Mouse (Mus musculus): ENCODE results near the gene Lgals9. TPM values are rescaled to one million over a fixed set of nuclear protein-coding genes. Genes with fewer than 3 reads are reported as not detected.
"Not testable (repeated sequence)": the region's sequence is repeated elsewhere in the genome, so short reads cannot be mapped to it uniquely, and the experiment has no call there.

The Lgals9 gene
- polyA plus RNA-seq, 1 experiment from 2014 or later = 12.3 TPM

GRCm38 (mm10) chr11:79003769-79004638 is 19.3 kb upstream of the Lgals9 start:
- H3K27me3 ChIP-seq = no peaks in the 10 kb centered on the region

DNA sequence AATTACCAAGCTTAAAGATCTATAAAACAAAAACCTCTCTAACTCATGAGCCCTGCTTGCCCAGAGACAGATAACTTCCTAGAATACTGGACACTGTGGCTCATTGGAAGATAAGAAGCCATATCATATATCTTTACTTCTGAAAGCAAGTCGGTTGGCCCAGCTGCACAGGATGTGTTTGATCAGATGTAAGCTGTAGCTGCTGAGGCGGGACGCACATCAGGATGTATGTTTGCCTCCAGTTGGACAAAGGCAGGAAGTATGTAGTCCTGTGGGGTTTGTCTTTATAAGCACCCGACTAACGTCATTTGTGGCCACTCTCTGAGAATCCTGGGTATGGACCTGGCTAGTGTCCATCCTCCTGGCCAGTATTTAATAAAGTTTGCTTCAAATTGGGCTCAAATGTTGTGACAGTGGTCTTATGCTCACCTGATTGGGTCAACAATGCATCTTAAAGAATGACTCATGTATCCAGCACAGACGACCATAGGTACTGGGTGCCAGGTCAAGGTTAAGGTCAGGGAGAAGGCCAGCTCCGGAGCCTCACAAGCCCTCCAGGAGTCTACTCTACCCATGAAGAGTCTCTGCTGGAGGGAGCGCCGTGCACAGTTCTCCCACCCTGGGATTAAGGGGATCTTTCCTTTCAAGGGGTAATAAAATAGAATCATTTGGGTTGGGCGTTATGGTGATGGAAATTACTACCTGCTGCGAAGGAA is 18.5 kb upstream of the Lgals9 start:
- Histone ChIP-seq H3K9me3 (no peaks in the 10 kb centered on the region), H3K9ac (no peak overlapping the region), H3K4me1 (replicated peaks) (peaks cover 5% of the 10 kb centered on the region), H3K36me3 (no peaks in the 10 kb centered on the region), H3K4me2 (no peak overlapping the region), H3K4me3 (no peak overlapping the region), H3K27me3 (no peaks in the 10 kb centered on the region), H3K27ac (no peak overlapping the region)
- WGBS = 79% methylated on average over 11 of the region's 11 CpGs
- ATAC-seq (ENCODE audit: low FRiP score) = no peak

More at GRCm38 (mm10) chr11:79003769-79004638, 19.3 kb upstream of the Lgals9 start:
- no peaks in the 10 kb centered on the region for H3K9me3 ChIP-seq
- H3K9ac ChIP-seq = no peak overlapping the region
- no peak for ATAC-seq (ENCODE audit: low FRiP score)
- H3K27ac ChIP-seq = no peak overlapping the region
- no peak overlapping the region for H3K4me3 ChIP-seq
- H3K36me3 ChIP-seq = no peaks in the 10 kb centered on the region
- H3K4me1 ChIP-seq (replicated peaks) = peaks cover 5% of the 10 kb centered on the region
- H3K4me2 ChIP-seq = no peak overlapping the region
- 89% methylated on average over 10 of the region's 10 CpGs for WGBS

- ATAC-seq (ENCODE audit: low FRiP score) = no peak
- Histone ChIP-seq H3K4me2 (no peak overlapping the region), H3K9ac (no peak overlapping the region), H3K9me3 (peaks cover 3% of the 10 kb centered on the region; the same call in 1 of the 2 replicates), H3K27me3 (no peaks in the 10 kb centered on the region), H3K36me3 (no peaks in the 10 kb centered on the region), H3K27ac (no peak overlapping the region), H3K4me1 (replicated peaks) (peaks cover 5% of the 10 kb centered on the region), H3K4me3 (no peak overlapping the region)
- WGBS = 78% methylated on average over 5 of the region's 5 CpGs
Observed at GRCm38 (mm10) chr11:79002551-79002951, 17.8 kb upstream of the Lgals9 start.

DNA sequence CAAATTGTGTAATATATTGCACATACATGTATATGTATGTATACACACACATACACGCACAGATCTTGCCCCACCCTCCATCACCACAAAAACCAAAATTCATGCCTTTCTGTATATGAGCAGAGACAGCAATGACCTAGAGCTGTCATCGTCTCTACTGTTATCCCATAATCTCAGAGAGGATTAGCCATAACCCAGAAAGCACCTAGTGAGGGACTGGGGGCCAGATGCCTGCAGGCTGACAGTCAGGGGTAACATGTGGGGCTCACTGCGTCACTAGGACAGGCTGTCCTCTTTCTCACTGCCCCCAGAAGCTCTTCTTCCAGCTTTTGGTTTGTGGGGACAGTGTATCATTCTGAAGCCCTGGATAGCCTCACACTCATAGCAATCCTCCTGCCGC is 17.1 kb upstream of the Lgals9 start:
- Histone ChIP-seq H3K4me1 (replicated peaks) (peaks cover 5% of the 10 kb centered on the region), H3K9ac (no peak overlapping the region), H3K4me3 (no peak overlapping the region), H3K36me3 (no peaks in the 10 kb centered on the region), H3K27ac (no peak overlapping the region), H3K9me3 (peaks cover 9% of the 10 kb centered on the region; the same call in 1 of the 2 replicates), H3K4me2 (no peak overlapping the region), H3K27me3 (no peaks in the 10 kb centered on the region)
- WGBS = 91% methylated on average over 4 of the region's 4 CpGs
- ATAC-seq (ENCODE audit: low FRiP score) = no peak

DNA sequence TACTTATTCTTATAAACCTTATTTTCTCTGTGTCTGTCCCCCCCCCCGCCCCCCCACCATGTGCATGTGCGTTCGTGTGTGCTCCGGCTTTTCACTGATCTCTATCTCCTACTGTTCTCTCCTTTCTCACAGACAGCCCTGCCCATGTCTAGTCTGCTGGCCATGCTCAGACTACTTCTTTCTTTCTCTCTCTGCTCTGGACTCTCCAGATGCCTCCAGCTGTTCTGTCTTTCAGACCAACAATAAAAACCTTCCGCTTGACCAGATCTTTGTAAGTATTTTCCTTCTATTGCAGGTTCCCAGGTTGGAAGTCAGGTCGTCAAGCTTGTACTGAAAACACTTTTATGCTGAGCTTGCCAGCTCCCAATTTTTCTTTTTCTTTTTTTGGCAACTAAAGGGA is 14.4 kb upstream of the Lgals9 start:
- Histone ChIP-seq H3K27ac (no peak overlapping the region), H3K4me1 (replicated peaks) (peaks cover 5% of the 10 kb centered on the region), H3K9me3 (peaks cover 14% of the 10 kb centered on the region), H3K4me2 (no peak overlapping the region), H3K4me3 (no peak overlapping the region), H3K27me3 (no peaks in the 10 kb centered on the region), H3K36me3 (no peaks in the 10 kb centered on the region), H3K9ac (no peak overlapping the region)
- ATAC-seq (ENCODE audit: low FRiP score) = no peak
- 26% methylated on average over 6 of the region's 6 CpGs for WGBS

DNA sequence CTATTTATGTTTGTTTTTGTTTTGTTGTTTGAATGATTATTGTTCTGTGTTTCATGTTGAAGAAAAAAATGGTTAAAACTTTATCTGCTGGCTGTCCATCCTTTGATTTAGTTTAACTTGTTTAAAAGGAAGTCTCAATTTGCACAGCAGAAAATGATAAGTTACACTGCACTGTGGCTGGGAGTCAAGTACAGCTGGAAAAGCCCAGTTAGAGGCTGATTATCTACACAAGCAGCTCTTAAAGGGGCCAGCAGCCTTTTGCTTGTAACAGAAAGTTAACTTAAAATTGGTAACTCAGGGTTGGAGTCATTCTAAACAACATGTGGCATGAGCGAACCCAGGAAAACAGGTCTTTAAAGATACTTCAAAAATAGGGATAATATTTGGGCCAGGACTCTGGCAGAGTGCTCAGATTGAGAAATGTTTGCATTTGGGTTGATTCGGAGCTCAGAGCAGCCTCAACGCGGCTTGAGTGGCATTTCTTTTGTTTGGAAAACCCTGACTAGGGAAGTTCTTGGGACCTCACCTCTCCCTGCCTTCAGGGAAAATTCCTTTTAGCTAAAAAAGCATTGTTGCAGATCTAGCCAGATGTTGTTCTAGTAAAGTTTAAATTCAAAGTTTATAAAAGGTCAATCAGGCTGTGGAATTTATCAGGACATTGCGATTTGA is 6.3 kb upstream of the Lgals9 start:
- H3K36me3 ChIP-seq, H3K4me3 ChIP-seq: not testable (repeated sequence)

DNA sequence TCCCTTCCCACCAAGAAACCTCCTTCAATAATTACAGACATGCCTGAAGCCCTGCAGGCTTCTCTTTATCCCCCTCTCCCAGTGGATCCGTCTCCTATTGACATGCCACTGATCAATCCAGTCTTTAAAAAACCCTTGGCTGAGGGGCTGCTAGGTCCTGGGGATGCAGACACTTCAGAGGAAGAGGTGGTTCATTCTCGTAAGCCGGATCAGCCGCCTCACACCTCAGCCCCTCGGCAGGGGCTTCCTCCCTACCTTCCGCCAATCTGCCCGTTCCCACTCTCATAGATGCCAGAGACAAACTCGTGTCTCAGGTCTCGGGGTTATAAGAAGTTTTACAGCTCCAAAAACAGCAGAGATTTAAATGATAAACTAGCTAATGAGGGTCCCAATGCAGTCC is 5.3 kb upstream of the Lgals9 start:
- H3K4me3 ChIP-seq = no peak overlapping the region
- WGBS = 93% methylated on average over 9 of the region's 9 CpGs
- H3K9ac ChIP-seq = no peak overlapping the region
- H3K4me2 ChIP-seq = no peak overlapping the region
- no peaks in the 10 kb centered on the region for H3K27me3 ChIP-seq
- no peaks in the 10 kb centered on the region for H3K36me3 ChIP-seq
- no peaks in the 10 kb centered on the region for H3K4me1 ChIP-seq (replicated peaks)
- ATAC-seq (ENCODE audit: low FRiP score) = no peak
- no peak overlapping the region for H3K27ac ChIP-seq
- peaks cover 13% of the 10 kb centered on the region; the same call in 1 of the 2 replicates for H3K9me3 ChIP-seq

More for the DNA sequence above, 6.3 kb upstream of the Lgals9 start:
- H3K9ac ChIP-seq; H3K27ac ChIP-seq; H3K4me1 ChIP-seq (replicated peaks); H3K27me3 ChIP-seq; ATAC-seq (ENCODE audit: low FRiP score); H3K4me2 ChIP-seq: not testable (repeated sequence)
- H3K9me3 ChIP-seq = peaks cover 18% of the 10 kb centered on the region
- WGBS = 69% methylated on average over 5 of the region's 5 CpGs

GRCm38 (mm10) chr11:78989206-78989605 is 4.5 kb upstream of the Lgals9 start:
- H3K4me2 ChIP-seq; H3K27ac ChIP-seq; H3K9ac ChIP-seq; H3K4me1 ChIP-seq (replicated peaks); ATAC-seq (ENCODE audit: low FRiP score); H3K4me3 ChIP-seq; H3K27me3 ChIP-seq; H3K36me3 ChIP-seq: not testable (repeated sequence)
- 95% methylated on average over 11 of the region's 11 CpGs for WGBS
- H3K9me3 ChIP-seq = peaks cover 13% of the 10 kb centered on the region; the same call in 1 of the 2 replicates

GRCm38 (mm10) chr11:78986311-78987002 is 1.7 kb upstream of the Lgals9 start:
- WGBS = 92% methylated on average over 10 of the region's 10 CpGs

GRCm38 (mm10) chr11:78985505-78985904 is 759 bp upstream of the Lgals9 start:
- H3K9me3 ChIP-seq = 0 out of 2 replicates have a peak, but pooled peaks cover 7% of the 10 kb centered on the region
- no peak overlapping the region for H3K27ac ChIP-seq
- H3K9ac ChIP-seq = no peak overlapping the region
- no peak overlapping the region for H3K4me3 ChIP-seq
- no peaks in the 10 kb centered on the region for H3K27me3 ChIP-seq
- no peak overlapping the region for H3K4me2 ChIP-seq
- ATAC-seq (ENCODE audit: low FRiP score) = no peak
- H3K36me3 ChIP-seq = no peaks in the 10 kb centered on the region
- no peaks in the 10 kb centered on the region for H3K4me1 ChIP-seq (replicated peaks)

More at GRCm38 (mm10) chr11:78986311-78987002, 1.7 kb upstream of the Lgals9 start:
- no peaks in the 10 kb centered on the region for H3K4me1 ChIP-seq (replicated peaks)
- no peak overlapping the region for H3K9ac ChIP-seq
- no peak overlapping the region for H3K4me2 ChIP-seq
- no peaks in the 10 kb centered on the region for H3K27me3 ChIP-seq
- no peak overlapping the region for H3K27ac ChIP-seq
- H3K36me3 ChIP-seq = no peaks in the 10 kb centered on the region
- ATAC-seq (ENCODE audit: low FRiP score) = no peak
- no peak overlapping the region for H3K4me3 ChIP-seq
- H3K9me3 ChIP-seq = 0 out of 2 replicates have a peak, but pooled peaks cover 9% of the 10 kb centered on the region

DNA sequence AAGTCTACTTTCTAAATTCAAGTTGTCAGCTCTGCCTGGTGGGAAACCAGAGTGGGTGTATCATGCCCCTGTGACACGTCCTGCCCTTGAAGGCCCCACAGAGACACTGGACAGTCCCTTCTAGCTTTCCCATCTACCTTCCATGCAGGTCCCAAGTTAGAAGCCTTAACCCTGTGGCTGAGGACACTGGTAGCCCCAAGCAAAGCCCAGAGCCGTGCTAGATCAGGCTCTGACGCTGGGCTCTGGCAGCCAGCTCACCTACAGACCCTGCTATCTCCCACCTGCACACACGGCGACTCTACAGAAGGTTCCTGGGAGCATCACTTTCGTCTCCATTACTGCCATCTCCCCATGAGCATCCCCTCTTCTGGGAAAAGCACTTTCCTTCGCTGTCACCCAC is 1.2 kb downstream of the Lgals9 start:
- Histone ChIP-seq H3K4me3 (no peak overlapping the region), H3K36me3 (no peaks in the 10 kb centered on the region), H3K27ac (no peak overlapping the region), H3K9me3 (no peaks in the 10 kb centered on the region), H3K4me2 (no peak overlapping the region), H3K4me1 (replicated peaks) (no peaks in the 10 kb centered on the region), H3K27me3 (no peaks in the 10 kb centered on the region), H3K9ac (no peak overlapping the region)
- 83% methylated on average over 7 of the region's 7 CpGs for WGBS
- ATAC-seq (ENCODE audit: low FRiP score) = no peak

All from hindbrain, embryonic 13.5 days (tissue).